Mouse (Mus musculus) liver, adult 2 months (tissue): ENCODE results near the gene Lman1l. TPM values are rescaled to one million over a fixed set of nuclear protein-coding genes. Genes with fewer than 3 reads are reported as not detected.

Experiments
- DNase-seq: peaks from one replicate; pipeline ENCODE4 v3.0.0-alpha.2; 2011; ENCODE audit warnings: low read depth, low spot score; ENCODE audit errors: extremely low read depth
- H3K27ac ChIP-seq: fragments of 200-500 bp; replicated peaks from 2 replicates; pipeline ENCODE4 v1.5.1; 2012; ENCODE audit warnings: low read depth, mild to moderate bottlenecking, control low read depth, inconsistent platforms, low read length; ENCODE audit not compliant: insufficient read depth
- H3K27me3 ChIP-seq: fragments of 200-500 bp; 2 replicates; pipeline ENCODE4 v1.6.1; 2012; ENCODE audit warnings: mild to moderate bottlenecking, moderate library complexity, low read length, inconsistent platforms; ENCODE audit not compliant: control insufficient read depth, insufficient read depth
- H3K36me3 ChIP-seq: fragments of 200-500 bp; 2 replicates; pipeline ENCODE4 v1.6.1; 2012; ENCODE audit warnings: low read length, inconsistent platforms; ENCODE audit not compliant: control insufficient read depth, insufficient read depth
- H3K4me1 ChIP-seq: fragments of 200-500 bp; 2 replicates; pipeline ENCODE4 v1.6.1; 2011; ENCODE audit warnings: low read length; ENCODE audit not compliant: control insufficient read depth, insufficient read depth
- H3K4me3 ChIP-seq: fragments of 200-500 bp; 2 replicates; pipeline ENCODE4 v1.5.1; 2011; ENCODE audit warnings: low read depth, mild to moderate bottlenecking, control low read depth, low read length, moderate library complexity; ENCODE audit not compliant: insufficient read depth
- H3K79me2 ChIP-seq: fragments of 200-500 bp; 2 replicates; pipeline ENCODE4 v1.6.1; 2012; ENCODE audit warnings: inconsistent platforms, mild to moderate bottlenecking, low read length, moderate library complexity; ENCODE audit not compliant: control insufficient read depth, insufficient read depth
- H3K9ac ChIP-seq: fragments of 200-500 bp; 2 replicates; pipeline ENCODE4 v1.6.1; 2012; ENCODE audit warnings: low read depth, mild to moderate bottlenecking, control low read depth, inconsistent platforms, low read length
- CTCF ChIP-seq: fragments of 200-500 bp; IDR thresholded peaks from 2 replicates; pipeline ENCODE4 v1.5.1; 2011; ENCODE audit warnings: low read depth, low read length, control low read depth
- POLR2A ChIP-seq: fragments of 200-500 bp; IDR thresholded peaks from 2 replicates; pipeline ENCODE4 v1.6.1; 2011; ENCODE audit warnings: low read length, control low read depth; ENCODE audit not compliant: insufficient read depth; ENCODE audit errors: extremely low read depth
- WGBS: fragments of 180-500 bp; shearing (Covaris S2); methylation state at CpG from one replicate; pipeline ENCODE4 v1.1.7; 2018; 5-methylcytosine and 5-hydroxymethylcytosine counted together
- polyA plus RNA-seq: library from polyadenylated mRNA; depleted of rRNA; stranded (reverse); fragments of >200 nt; gene quantifications from 2 replicates; pipeline ENCODE4 v1.2.3, GENCODE M21; 2012; rRNA removed
- total RNA-seq: library from RNA; depleted of rRNA; stranded (reverse); fragments of >200 nt; gene quantifications from 2 replicates; pipeline ENCODE4 v1.2.3, GENCODE M21; 2014; rRNA removed

Lman1l gene
- total and polyA plus RNA-seq, 2 experiments: not detected

GRCm38 (mm10) chr9:57557215-57557614 lies 63.4 kb downstream of the Lman1l start:
- no peak for DNase-seq
- no peak overlapping the region for H3K9ac ChIP-seq
- 78% methylated on average over 3 of the region's 3 CpGs for WGBS
- no peak overlapping the region for H3K4me3 ChIP-seq
- no peaks in the 10 kb centered on the region for H3K27me3 ChIP-seq
- H3K79me2 ChIP-seq: peaks cover 7% of the 10 kb centered on the region; the same call in 1 of the 2 replicates
- no peak overlapping the region for H3K27ac ChIP-seq
- TF ChIP-seq POLR2A (no peak), CTCF (no peak)
- H3K36me3 ChIP-seq: no peaks in the 10 kb centered on the region
- peaks cover 5% of the 10 kb centered on the region for H3K4me1 ChIP-seq

Other genes starting within 250 kb of the Lman1l start
- 10.9 and 11.3 TPM in 2 replicates for gene Ppcdc, start 180.7 kb downstream of the Lman1l start, total RNA-seq
- gene Ppcdc, start 180.7 kb downstream of the Lman1l start, polyA plus RNA-seq: 25.2 and 42.4 TPM in 2 replicates
- gene Scamp5, start 152.7 kb downstream of the Lman1l start, total RNA-seq: 10.3 and 12.7 TPM in 2 replicates
- gene Scamp5, start 152.7 kb downstream of the Lman1l start, polyA plus RNA-seq: 13.7 and 18.2 TPM in 2 replicates
- gene Rpp25, start 116.7 kb downstream of the Lman1l start, total RNA-seq: not detected in 2 replicates
- not detected in 2 replicates for gene Rpp25, start 116.7 kb downstream of the Lman1l start, polyA plus RNA-seq
- gene Cox5a, start 99.5 kb downstream of the Lman1l start, total RNA-seq: 299 and 328 TPM in 2 replicates
- 507 and 522 TPM in 2 replicates for gene Cox5a, start 99.5 kb downstream of the Lman1l start, polyA plus RNA-seq
- 4.4 and 5.4 TPM in 2 replicates for gene Fam219b, start 83.2 kb downstream of the Lman1l start, total RNA-seq
- 6.5 and 6.7 TPM in 2 replicates for gene Fam219b, start 83.2 kb downstream of the Lman1l start, polyA plus RNA-seq
- 8.9 and 9.4 TPM in 2 replicates for gene Mpi, start 68.0 kb downstream of the Lman1l start, total RNA-seq
- gene Mpi, start 68.0 kb downstream of the Lman1l start, polyA plus RNA-seq: 12.2 and 14.5 TPM in 2 replicates
- gene Scamp2, start 59.8 kb downstream of the Lman1l start, total RNA-seq: 10.5 and 10.7 TPM in 2 replicates
- gene Scamp2, start 59.8 kb downstream of the Lman1l start, polyA plus RNA-seq: 28.4 and 32.6 TPM in 2 replicates
- gene Ulk3, start 31.3 kb downstream of the Lman1l start, total RNA-seq: 4.5 and 5.7 TPM in 2 replicates
- 9.8 and 16.8 TPM in 2 replicates for gene Ulk3, start 31.3 kb downstream of the Lman1l start, polyA plus RNA-seq
- not detected in 2 replicates for gene Cplx3, start 14.5 kb downstream of the Lman1l start, total RNA-seq
- gene Cplx3, start 14.5 kb downstream of the Lman1l start, polyA plus RNA-seq: not detected in 2 replicates
- gene Csk, start 32.9 kb upstream of the Lman1l start, total RNA-seq: 18.3 and 32.8 TPM in 2 replicates
- gene Csk, start 32.9 kb upstream of the Lman1l start, polyA plus RNA-seq: 31.4 and 33.9 TPM in 2 replicates
- gene Cyp1a2, start 62.9 kb upstream of the Lman1l start, total RNA-seq: 495 and 621 TPM in 2 replicates
- gene Cyp1a2, start 62.9 kb upstream of the Lman1l start, polyA plus RNA-seq: 954 and 976 TPM in 2 replicates
- 0.74 and 1.0 TPM in 2 replicates for gene Cyp1a1, start 67.2 kb upstream of the Lman1l start, total RNA-seq
- 1.0 TPM in 2 replicates for gene Cyp1a1, start 67.2 kb upstream of the Lman1l start, polyA plus RNA-seq
- gene Edc3, start 87.8 kb upstream of the Lman1l start, total RNA-seq: 5.7 and 6.4 TPM in 2 replicates
- 6.6 TPM in 2 replicates for gene Edc3, start 87.8 kb upstream of the Lman1l start, polyA plus RNA-seq
- gene Clk3, start 145.1 kb upstream of the Lman1l start, total RNA-seq: 32.5 and 55.3 TPM in 2 replicates
- gene Clk3, start 145.1 kb upstream of the Lman1l start, polyA plus RNA-seq: 45.8 and 48.1 TPM in 2 replicates
- gene Arid3b, start 216.0 kb upstream of the Lman1l start, total RNA-seq: 0.83 and 1.5 TPM in 2 replicates
- gene Arid3b, start 216.0 kb upstream of the Lman1l start, polyA plus RNA-seq: 2.4 and 2.8 TPM in 2 replicates